Mouse (Mus musculus) adrenal gland, adult 8-10 months (tissue): ENCODE results near the gene Flg. TPM values are rescaled to one million over a fixed set of nuclear protein-coding genes. Genes with fewer than 3 reads are reported as not detected.

Experiments
- DNase-seq: peaks from one replicate; pipeline ENCODE4 v3.0.0; 2022
- total RNA-seq, 4 experiments: library from RNA; stranded (reverse); gene quantifications; 2 replicates each; pipeline ENCODE4 v1.2.4; 2022

The Flg gene
- total RNA-seq, result not detected

GRCm38 (mm10) chr3:93273223-93273622 is at the start of gene Flg:
TSS of gene Flg (plus strand) at chr3:93273523.
- DNase-seq, result no peak

GRCm38 (mm10) chr3:93297542-93297941 is 24.2 kb downstream of the Flg start:
- no peak for DNase-seq

- no peak for DNase-seq
These were observed 26.5 kb downstream of the Flg start for GRCm38 (mm10) chr3:93299832-93300231.

- DNase-seq, result no peak
These were observed 28.6 kb downstream of the Flg start for GRCm38 (mm10) chr3:93301896-93302295.

- no peak for DNase-seq
These were observed 32.8 kb downstream of the Flg start for GRCm38 (mm10) chr3:93306142-93306541.

GRCm38 (mm10) chr3:93311371-93311770 is 38.0 kb downstream of the Flg start:
- DNase-seq, result no peak

- DNase-seq, result no peak
These were observed 41.1 kb downstream of the Flg start for GRCm38 (mm10) chr3:93314388-93314787.

GRCm38 (mm10) chr3:93319449-93319848 is 46.1 kb downstream of the Flg start, which contains the start of gene Hrnr:
TSS of gene Hrnr (plus strand) at chr3:93319749.
- DNase-seq, result no peak

GRCm38 (mm10) chr3:93337749-93338148 is 64.4 kb downstream of the Flg start:
- no peak for DNase-seq

- no peak for DNase-seq
These were observed 66.7 kb downstream of the Flg start for GRCm38 (mm10) chr3:93340021-93340420.

Other genes with a start within 250 kb of the Flg start
- gene Gm4858, start 204.7 kb upstream of the Flg start, total RNA-seq, result not detected
- gene Crnn, start 128.7 kb upstream of the Flg start, total RNA-seq, result not detected
- not detected for gene Flg2, start 76.2 kb upstream of the Flg start, total RNA-seq
- not detected for gene Hrnr, start 46.2 kb downstream of the Flg start, total RNA-seq
- not detected for gene Rptn, start 120.2 kb downstream of the Flg start, total RNA-seq
- under 1 TPM; 0.09 to 0.56 (median 0.29) TPM for gene Tchh, start 168.8 kb downstream of the Flg start, total RNA-seq
- gene Tchhl1, start 195.2 kb downstream of the Flg start, total RNA-seq, result 1 to 10 TPM in 1 of 4 experiments, under 1 TPM in 2, not detected in 1; 0.22 to 1.6 (median 0.94) TPM
- 100 to 1,000 TPM; 161 to 194 (median 182) TPM for gene S100a11, start 247.0 kb downstream of the Flg start, total RNA-seq